Mouse (Mus musculus): ENCODE data around the gene Islr2. TPM values are rescaled to one million over a fixed set of nuclear protein-coding genes. Genes with fewer than 3 reads are reported as not detected.

Islr2 gene
- polyA plus RNA-seq, 1 experiment from 2014 or later: 1.4 TPM

DNA sequence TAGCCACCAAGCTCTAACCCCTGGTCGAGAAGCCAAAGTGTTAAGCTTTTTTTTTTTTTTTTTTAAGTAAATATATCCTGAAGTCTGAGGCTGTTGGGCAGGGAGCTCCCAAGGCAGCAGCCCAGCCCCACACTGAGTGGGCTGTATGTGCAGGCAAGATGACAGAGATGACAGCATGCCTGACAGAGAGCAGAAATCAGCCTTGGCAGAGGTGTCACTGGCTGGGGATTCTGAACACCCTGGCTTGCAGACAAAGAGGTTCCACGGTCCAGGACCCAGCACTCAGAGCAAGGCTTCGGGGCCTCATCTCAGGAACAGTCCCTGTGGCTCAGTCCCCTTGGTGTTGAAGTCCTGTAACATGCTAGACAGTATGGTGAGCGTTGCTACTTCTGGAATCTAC, 44.3 kb downstream of the Islr2 start:
- no peaks in the 10 kb centered on the region for H3K27me3 ChIP-seq
- no peak overlapping the region for H3K4me3 ChIP-seq
- H3K36me3 ChIP-seq: no peaks in the 10 kb centered on the region
- ATAC-seq (ENCODE audit: insufficient number of reproducible peaks, insufficient read depth, low FRiP score, low TSS enrichment, low read depth): no peak
- H3K9me3 ChIP-seq: no peaks in the 10 kb centered on the region
- H3K9ac ChIP-seq: no peak overlapping the region
- peaks cover 60% of the 10 kb centered on the region for H3K4me1 ChIP-seq
- peak overlapping the region; percentile 97 for H3K27ac ChIP-seq
- H3K4me2 ChIP-seq: peak overlapping the region; percentile 64
- 63% methylated on average over 4 of the region's 4 CpGs for WGBS

DNA sequence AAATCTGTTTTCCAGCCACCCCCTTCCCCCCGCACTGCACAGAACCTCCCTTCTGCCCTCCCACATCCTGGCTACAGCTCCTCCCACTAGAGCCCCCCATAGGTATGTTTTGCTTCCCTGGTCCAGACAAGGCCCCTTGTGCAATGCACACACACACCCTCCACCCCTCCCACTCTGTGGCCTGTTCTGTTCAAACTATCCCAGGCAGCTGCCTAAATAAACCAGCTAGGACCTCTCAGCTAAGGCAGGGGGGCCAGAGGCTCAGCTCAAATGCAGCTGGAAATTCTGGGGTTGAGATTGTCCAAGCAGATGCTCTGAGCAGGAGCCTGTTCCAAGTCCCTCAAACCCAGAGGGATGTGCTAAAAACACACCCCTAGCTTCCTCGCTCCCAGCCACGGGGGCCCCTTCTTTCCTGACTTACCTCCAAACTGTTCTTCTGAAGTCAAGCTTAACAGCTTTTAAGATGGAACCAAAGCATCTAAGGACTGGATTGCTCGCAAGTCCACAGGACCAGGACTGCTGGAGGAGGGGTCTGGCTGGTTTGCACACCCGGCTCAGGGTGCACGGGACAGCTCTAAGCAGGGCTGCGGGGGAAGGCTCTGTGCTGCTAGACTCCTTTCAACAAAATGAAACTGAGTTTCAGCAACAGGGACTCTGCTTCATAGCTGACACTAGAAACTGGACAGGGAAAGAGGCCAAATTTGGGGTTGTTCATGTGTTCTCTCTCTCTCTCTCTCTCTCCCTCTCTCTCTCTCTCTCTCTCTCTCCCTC, 45.4 kb downstream of the Islr2 start:
- WGBS: 12% methylated on average over 7 of the region's 7 CpGs
- Histone ChIP-seq H3K4me1 (peaks cover 72% of the 10 kb centered on the region), H3K27me3 (no peaks in the 10 kb centered on the region)

DNA sequence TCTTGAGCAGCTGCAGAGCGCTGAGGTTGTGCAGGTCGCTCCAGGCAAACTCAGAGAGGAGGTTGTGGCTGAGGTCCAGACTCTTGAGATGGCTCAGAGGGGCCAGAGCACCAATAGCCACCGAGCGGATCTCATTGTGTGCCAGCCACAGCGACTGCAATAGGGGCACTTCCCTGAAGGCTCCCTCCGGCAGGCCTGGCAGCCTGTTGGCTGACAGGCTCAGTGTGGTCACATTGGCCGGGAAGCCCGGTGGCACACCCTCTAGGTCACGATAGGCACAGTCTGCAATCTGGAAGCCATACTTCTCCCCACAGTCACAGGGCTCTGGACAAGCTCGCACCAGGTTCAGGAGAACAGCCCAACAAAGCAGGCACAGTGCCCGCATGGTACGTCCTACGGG, 46.3 kb downstream of the Islr2 start:
- 76% methylated on average over 13 of the region's 13 CpGs for WGBS
- ATAC-seq (ENCODE audit: insufficient number of reproducible peaks, insufficient read depth, low FRiP score, low TSS enrichment, low read depth): no peak
- peak overlapping the region; percentile 38 for H3K4me3 ChIP-seq
- peak overlapping the region; percentile 64 for H3K9ac ChIP-seq
- no peaks in the 10 kb centered on the region for H3K27me3 ChIP-seq
- peaks cover 79% of the 10 kb centered on the region for H3K4me1 ChIP-seq
- H3K4me2 ChIP-seq: peak overlapping the region; percentile 64
- no peaks in the 10 kb centered on the region for H3K9me3 ChIP-seq
- peak overlapping the region; percentile 97 for H3K27ac ChIP-seq
- H3K36me3 ChIP-seq: no peaks in the 10 kb centered on the region

More for the DNA sequence above, 45.4 kb downstream of the Islr2 start:
- H3K27ac ChIP-seq: peak overlapping the region; percentile 97
- H3K9ac ChIP-seq: peak overlapping the region; percentile 64
- H3K36me3 ChIP-seq: no peaks in the 10 kb centered on the region
- H3K9me3 ChIP-seq: no peaks in the 10 kb centered on the region
- H3K4me2 ChIP-seq: peak overlapping the region; percentile 64
- H3K4me3 ChIP-seq: peak overlapping the region; percentile 38
- ATAC-seq (ENCODE audit: insufficient number of reproducible peaks, insufficient read depth, low FRiP score, low TSS enrichment, low read depth): peak; percentile 81

DNA sequence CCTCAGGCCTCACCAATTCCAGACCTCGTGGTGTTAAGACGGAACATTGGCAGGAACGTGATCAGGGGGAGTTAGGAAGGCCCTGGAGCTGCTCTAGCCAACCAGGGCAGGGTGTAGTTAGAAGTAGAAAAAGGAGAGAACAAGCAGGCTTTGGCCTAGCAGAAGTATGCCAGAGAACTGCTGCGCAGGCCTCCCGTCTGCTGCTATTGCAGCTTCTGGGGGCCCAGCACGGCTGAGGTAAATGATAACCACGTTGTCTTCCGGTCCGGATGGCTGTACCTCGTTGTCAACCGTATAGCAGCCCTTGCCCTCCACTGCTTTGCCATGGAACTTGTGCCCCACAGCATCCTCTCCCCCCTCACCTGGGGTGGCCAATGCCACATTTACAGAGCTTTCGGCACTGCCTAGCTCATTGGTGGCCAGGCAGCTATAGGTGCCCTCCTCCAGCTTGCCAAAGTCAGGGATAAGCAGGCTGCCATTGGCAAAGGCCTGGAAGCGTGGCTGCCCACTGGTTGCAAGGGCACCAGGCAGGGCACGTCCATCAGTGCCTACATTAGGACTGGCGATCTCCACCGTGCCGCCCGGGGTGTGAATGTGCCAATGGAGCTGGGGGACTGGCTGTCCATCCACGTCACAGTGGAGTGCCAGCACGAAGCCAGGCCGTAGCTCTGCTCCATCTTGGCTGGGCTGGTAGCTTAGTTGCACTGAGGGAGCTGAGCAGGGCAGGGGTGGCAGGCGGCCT, 47.1 kb downstream of the Islr2 start:
- Histone ChIP-seq H3K36me3 (peaks cover 5% of the 10 kb centered on the region; the same call in 1 of the 2 replicates), H3K4me1 (peaks cover 78% of the 10 kb centered on the region), H3K4me2 (peak overlapping the region; percentile 64), H3K9me3 (no peaks in the 10 kb centered on the region), H3K4me3 (peak overlapping the region; percentile 11), H3K27ac (peak overlapping the region; percentile 97; the same call in 1 of the 2 replicates), H3K27me3 (no peaks in the 10 kb centered on the region), H3K9ac (peak overlapping the region; percentile 56)
- 83% methylated on average over 22 of the region's 22 CpGs for WGBS
- ATAC-seq (ENCODE audit: insufficient number of reproducible peaks, insufficient read depth, low FRiP score, low TSS enrichment, low read depth): no peak

DNA sequence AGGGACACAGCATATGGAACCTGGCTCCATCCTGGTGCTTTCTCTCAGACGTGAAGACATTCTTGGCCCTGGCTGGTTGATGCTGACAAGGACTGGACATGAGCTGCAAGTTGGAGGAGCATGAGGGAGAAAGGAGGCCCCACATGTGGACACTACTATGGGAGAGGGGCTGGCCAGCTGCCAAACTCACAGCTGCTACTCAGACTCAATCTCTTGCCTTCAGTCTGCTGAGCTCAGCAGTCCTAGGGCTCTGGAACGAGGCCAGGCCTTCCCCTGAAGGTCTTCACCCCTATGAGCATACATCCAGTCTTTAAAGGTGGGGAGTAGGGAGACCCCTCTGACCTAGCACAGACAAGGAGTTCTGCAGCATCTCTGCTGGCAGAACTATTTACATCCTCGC, 48.8 kb downstream of the Islr2 start:
- no peak for ATAC-seq (ENCODE audit: insufficient number of reproducible peaks, insufficient read depth, low FRiP score, low TSS enrichment, low read depth)
- Histone ChIP-seq H3K27ac (peak overlapping the region; percentile 48; the same call in 1 of the 2 replicates), H3K36me3 (peaks cover 12% of the 10 kb centered on the region; the same call in 1 of the 2 replicates), H3K4me3 (no peak overlapping the region), H3K9ac (peak overlapping the region; percentile 11; the same call in 1 of the 2 replicates), H3K27me3 (no peaks in the 10 kb centered on the region), H3K4me2 (peak overlapping the region; percentile 64), H3K9me3 (no peaks in the 10 kb centered on the region), H3K4me1 (peaks cover 76% of the 10 kb centered on the region)
- WGBS: 43% methylated on average over 3 of the region's 3 CpGs

GRCm38 (mm10) chr9:58153095-58153494, 51.0 kb downstream of the Islr2 start:
- 67% methylated on average over 3 of the region's 3 CpGs for WGBS
- H3K9me3 ChIP-seq: no peaks in the 10 kb centered on the region
- H3K36me3 ChIP-seq: peaks cover 12% of the 10 kb centered on the region; the same call in 1 of the 2 replicates
- peak overlapping the region; percentile 76 for H3K27ac ChIP-seq
- no peaks in the 10 kb centered on the region for H3K27me3 ChIP-seq
- H3K4me2 ChIP-seq: peak overlapping the region; percentile 1; the same call in 1 of the 2 replicates
- no peak for ATAC-seq (ENCODE audit: insufficient number of reproducible peaks, insufficient read depth, low FRiP score, low TSS enrichment, low read depth)
- H3K9ac ChIP-seq: peak overlapping the region; percentile 46; the same call in 1 of the 2 replicates
- no peak overlapping the region for H3K4me3 ChIP-seq
- H3K4me1 ChIP-seq: peaks cover 58% of the 10 kb centered on the region

GRCm38 (mm10) chr9:58150733-58151361, 53.3 kb downstream of the Islr2 start:
- H3K4me1 ChIP-seq: peaks cover 47% of the 10 kb centered on the region
- H3K4me3 ChIP-seq: no peak overlapping the region
- WGBS: 66% methylated on average over 4 of the region's 4 CpGs
- no peak overlapping the region for H3K4me2 ChIP-seq
- H3K27ac ChIP-seq: no peak overlapping the region
- no peaks in the 10 kb centered on the region for H3K9me3 ChIP-seq
- H3K27me3 ChIP-seq: no peaks in the 10 kb centered on the region
- no peak overlapping the region for H3K9ac ChIP-seq
- H3K36me3 ChIP-seq: peaks cover 12% of the 10 kb centered on the region; the same call in 1 of the 2 replicates
- no peak for ATAC-seq (ENCODE audit: insufficient number of reproducible peaks, insufficient read depth, low FRiP score, low TSS enrichment, low read depth)

GRCm38 (mm10) chr9:58148806-58149205, 55.3 kb downstream of the Islr2 start:
- Histone ChIP-seq H3K36me3 (peaks cover 12% of the 10 kb centered on the region; the same call in 1 of the 2 replicates), H3K4me2 (no peak overlapping the region), H3K9me3 (no peaks in the 10 kb centered on the region), H3K27me3 (no peaks in the 10 kb centered on the region), H3K9ac (no peak overlapping the region), H3K4me3 (no peak overlapping the region), H3K27ac (no peak overlapping the region), H3K4me1 (peaks cover 38% of the 10 kb centered on the region)
- WGBS: 63% methylated on average over 2 of the region's 2 CpGs
- no peak for ATAC-seq (ENCODE audit: insufficient number of reproducible peaks, insufficient read depth, low FRiP score, low TSS enrichment, low read depth)

Small RNA genes lying within 50 kb of the gene (microRNA-seq; reads per million reads assigned to microRNA genes)
- gene Mir6385: not detected

Other genes starting within 250 kb of the Islr2 start
- 0.77 and 1.0 TPM in 2 replicates for gene Cyp11a1, start 197.9 kb downstream of the Islr2 start, polyA plus RNA-seq (2015; fragmentation: Nextera tagmentation; extraction: Ambion mirVana)
- 11.5 and 14.3 TPM in 2 replicates for gene Stra6, start 140.5 kb downstream of the Islr2 start, polyA plus RNA-seq (2015; fragmentation: Nextera tagmentation; extraction: Ambion mirVana)
- 0.83 TPM in 1 of 2 replicates, not detected in the other for gene Ccdc33, start 85.5 kb downstream of the Islr2 start, polyA plus RNA-seq (2015; fragmentation: Nextera tagmentation; extraction: Ambion mirVana)
- gene Islr, start within 50 bp of the Islr2 start, polyA plus RNA-seq (2015; fragmentation: Nextera tagmentation; extraction: Ambion mirVana): 75.6 and 79.6 TPM in 2 replicates
- 14.4 and 15.2 TPM in 2 replicates for gene Pml, start 45.5 kb upstream of the Islr2 start, polyA plus RNA-seq (2015; fragmentation: Nextera tagmentation; extraction: Ambion mirVana)
- gene Stoml1, start 48.8 kb upstream of the Islr2 start, polyA plus RNA-seq (2015; fragmentation: Nextera tagmentation; extraction: Ambion mirVana): 43.1 and 45.0 TPM in 2 replicates
- 30.9 and 41.8 TPM in 2 replicates for gene Loxl1, start 108.9 kb upstream of the Islr2 start, polyA plus RNA-seq (2015; fragmentation: Nextera tagmentation; extraction: Ambion mirVana)
- not detected in 2 replicates for gene Tbc1d21, start 166.1 kb upstream of the Islr2 start, polyA plus RNA-seq (2015; fragmentation: Nextera tagmentation; extraction: Ambion mirVana)

Measured in embryonic facial prominence, embryonic 13.5 days (tissue).